Mouse (Mus musculus) ZHBTc4 (cell line): Measurements from ENCODE around the gene Galnt2.

Experiments used
- DNase-seq: peaks from one replicate; pipeline ENCODE4 v3.0.0-alpha.2; 2011; ENCODE audit warnings: low read depth, low spot score

Galnt2 gene

GRCm38 (mm10) chr8:124370422-124371183 is 139.4 kb downstream of the Galnt2 start:
- peak; percentile 77 for DNase-seq

DNA sequence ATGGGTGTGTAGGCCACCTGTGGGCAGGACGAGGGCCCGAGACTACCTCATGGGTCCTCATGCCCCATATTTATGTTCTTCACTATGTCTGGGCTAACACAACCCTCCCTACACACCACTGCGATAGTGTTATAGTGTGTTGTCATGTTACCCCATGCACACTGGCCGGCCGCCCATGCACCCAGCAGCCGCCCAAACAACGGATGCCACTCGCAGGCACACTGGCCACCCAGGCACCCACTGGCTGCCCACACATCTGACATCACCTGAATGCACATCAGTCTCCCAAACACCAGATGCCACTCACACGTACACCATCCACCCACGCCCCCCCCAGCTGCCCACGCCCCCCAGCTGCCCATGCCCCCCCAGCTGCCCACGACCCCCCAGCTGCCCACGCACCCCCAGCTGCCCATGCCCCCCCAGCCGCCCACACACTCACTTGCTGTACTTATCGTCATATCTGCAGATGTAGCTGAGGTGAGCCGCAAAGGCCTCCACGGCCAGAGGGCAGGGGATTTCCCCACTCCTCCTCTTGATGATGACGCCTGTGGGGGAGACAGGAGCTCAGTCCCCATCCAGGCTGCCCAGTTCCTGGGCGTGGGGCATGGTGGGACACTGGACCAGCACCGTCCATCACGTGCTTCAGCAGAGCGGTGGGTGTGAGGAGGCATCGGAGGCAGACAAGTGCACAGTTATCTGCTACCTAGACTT is 140.4 kb downstream of the Galnt2 start:
- no peak for DNase-seq

DNA sequence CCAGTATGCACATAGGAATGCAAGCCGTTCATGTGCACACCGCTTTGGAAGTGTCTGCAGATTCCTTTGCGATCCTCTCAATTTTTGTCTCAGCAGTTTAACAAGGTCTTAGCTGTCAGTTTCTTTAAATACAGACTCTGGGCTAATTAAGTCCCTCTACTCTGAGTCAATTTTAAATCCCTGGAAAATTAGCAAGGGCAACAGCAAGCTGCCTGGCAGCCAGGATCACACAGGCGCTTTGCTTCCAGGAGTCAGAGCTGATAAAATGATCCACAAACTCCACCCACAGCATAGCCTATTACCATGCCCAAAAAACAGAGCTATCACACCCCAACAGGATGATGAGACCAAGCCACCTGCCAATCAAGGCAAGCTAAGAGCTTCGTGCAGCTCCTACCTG is 142.6 kb downstream of the Galnt2 start:
- DNase-seq = no peak

DNA sequence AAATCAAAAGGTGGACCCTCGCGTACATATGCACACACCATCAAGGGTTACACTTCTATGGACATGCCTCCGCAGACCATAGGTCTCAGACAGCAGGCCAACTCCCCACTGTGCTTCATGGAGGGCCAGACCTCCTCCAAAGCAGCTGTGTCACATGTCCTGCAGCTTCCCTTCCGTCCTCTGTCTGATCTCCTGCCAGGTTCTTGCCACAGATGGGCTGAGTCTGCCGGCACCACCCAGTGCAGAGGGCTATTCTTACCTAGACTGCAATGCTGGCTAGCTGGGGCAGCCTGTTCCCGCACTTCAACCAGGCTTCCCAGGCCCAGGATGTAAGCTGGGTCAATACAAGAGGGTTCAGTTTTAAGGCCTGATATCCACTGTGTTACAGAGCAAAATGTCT is 144.0 kb downstream of the Galnt2 start:
- DNase-seq = no peak

DNA sequence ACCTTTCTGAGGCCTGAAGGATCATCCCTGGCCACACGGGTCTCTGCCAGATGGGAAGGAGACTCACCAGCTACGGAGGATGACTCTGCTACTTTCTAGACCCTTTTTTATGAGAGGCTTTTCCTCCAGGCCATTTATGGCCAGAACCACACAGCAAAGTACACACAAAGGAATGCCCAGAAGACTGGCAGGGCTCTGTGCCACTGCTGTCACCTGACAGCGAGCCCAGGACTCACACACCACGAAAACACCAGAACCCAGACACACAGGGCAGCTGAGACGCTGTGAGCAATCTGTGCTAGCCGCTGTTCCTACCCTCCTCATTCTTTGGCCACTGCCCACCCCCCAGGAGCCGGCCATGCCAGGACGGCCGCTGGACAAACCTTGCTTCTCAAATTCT is 144.5 kb downstream of the Galnt2 start:
- DNase-seq = no peak

GRCm38 (mm10) chr8:124376406-124376805 is 145.2 kb downstream of the Galnt2 start:
- no peak for DNase-seq

- DNase-seq = no peak
Measured at GRCm38 (mm10) chr8:124379289-124379688, 148.1 kb downstream of the Galnt2 start.

- no peak for DNase-seq
Measured at GRCm38 (mm10) chr8:124382235-124382634, 151.0 kb downstream of the Galnt2 start.

DNA sequence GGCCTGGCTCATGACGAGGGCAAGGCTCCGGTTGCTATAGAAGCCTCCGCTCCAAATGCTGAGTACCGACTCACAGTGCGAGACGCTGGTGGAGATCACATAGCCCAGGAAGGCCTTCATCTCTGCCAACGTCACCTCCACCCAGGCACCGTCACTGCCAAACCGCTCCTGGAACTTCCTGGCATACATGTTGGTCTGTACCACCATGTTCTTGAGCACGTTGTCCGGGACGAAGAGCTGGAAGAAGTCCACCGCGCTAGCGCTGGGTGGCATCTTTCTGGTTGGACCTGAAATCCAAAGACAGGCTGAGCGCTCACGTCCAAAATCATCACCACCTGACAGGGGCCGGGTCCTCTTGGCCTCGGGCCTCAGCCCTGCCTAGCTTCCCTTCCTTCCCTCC is 153.1 kb downstream of the Galnt2 start:
- no peak for DNase-seq

DNA sequence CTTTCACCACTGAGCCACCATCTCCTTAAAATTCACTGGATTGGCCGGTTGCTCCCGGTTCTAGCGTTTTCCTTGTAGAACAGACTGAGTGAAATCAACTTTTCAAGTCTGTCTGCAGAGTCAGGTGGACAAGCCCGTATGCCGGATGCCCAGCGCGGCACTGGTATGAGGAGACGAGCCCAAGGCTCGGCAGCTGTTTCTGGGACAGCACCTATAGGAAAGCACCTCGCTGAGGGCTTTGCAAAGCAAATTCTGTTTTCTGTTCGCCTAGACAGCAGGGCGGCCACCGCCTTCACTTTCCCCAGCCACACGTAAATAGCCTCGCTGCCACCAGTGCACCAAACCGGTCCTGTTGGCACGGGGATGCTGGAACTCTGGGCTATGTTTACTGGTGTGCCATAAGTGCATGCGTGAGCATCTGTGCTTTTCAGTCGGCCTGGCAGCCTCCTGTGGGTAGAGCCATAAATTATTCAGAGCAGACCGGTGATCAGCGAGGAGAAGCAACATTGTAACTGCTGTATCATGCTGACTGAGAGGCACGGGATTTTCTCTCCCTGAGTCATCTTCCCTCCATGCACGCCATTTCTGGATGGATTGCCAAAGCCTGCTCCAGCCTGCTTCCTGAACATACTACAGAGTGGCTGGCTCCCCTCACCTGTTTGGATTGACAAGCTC is 155.2 kb downstream of the Galnt2 start:
- DNase-seq = peak; percentile 47

GRCm38 (mm10) chr8:124389495-124389894 is 158.3 kb downstream of the Galnt2 start:
- DNase-seq = no peak

GRCm38 (mm10) chr8:124391191-124391590 is 160.0 kb downstream of the Galnt2 start:
- DNase-seq = no peak

DNA sequence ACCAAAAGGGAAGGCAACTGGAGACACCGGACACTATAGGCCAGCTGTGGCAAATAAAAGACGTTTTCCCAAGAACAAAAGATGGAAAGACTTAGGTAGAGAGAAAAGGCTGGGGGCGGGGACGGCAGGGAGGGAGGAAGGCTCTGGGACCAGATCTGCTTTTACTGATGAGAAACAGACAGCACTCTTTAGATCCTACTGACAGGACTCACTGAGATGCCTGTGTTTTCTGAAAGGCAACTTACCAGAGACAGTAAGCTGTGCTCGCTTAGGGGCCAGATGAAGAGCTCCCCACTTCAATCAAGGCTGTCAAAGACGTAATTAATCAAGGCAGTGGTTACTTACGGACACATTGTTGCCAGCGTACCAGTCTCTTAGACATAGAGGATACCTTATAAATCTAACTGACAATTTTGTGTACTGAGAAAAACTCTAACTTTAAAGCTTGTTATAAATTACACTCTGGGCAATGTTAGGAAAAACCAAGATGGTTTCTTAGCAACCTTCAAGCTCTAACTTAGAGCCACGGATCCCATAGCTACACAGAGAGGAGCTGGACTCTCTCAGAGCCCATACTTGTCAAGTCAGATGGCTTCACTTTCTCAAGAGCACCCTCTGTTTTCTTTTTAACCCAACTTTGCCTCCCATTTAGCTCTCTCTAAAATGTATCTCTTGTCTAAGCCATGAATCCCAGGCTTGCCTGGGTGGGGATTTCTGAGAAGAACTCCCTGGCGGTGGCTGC is 161.3 kb downstream of the Galnt2 start:
- no peak for DNase-seq

- DNase-seq = no peak
Measured at GRCm38 (mm10) chr8:124393013-124393412, 161.8 kb downstream of the Galnt2 start.

- DNase-seq = peak; percentile 79
Measured at GRCm38 (mm10) chr8:124393927-124394326, 162.7 kb downstream of the Galnt2 start.

GRCm38 (mm10) chr8:124394951-124395350 is 163.8 kb downstream of the Galnt2 start:
- no peak for DNase-seq
